Mouse (Mus musculus) liver, embryonic 15.5 days (tissue): ENCODE measurements around the gene Mrpl55. TPM values are rescaled to one million over a fixed set of nuclear protein-coding genes. Genes with fewer than 3 reads are reported as not detected.
"Not testable (repeated sequence)": the region's sequence is repeated elsewhere in the genome, so short reads cannot be mapped to it uniquely, and the experiment has no call there.

Experiments
- ATAC-seq: fragments of 200-750 bp; cut with Nextera tagmentation; 2 replicates; pipeline ENCODE4 v1.8.0; 2017; ENCODE audit warnings: moderate number of reproducible peaks, mild to moderate bottlenecking, moderate library complexity; ENCODE audit not compliant: insufficient read depth
- H3K27ac ChIP-seq: fragments of 300-500 bp; sonication (generic); replicated peaks from 2 replicates; pipeline ENCODE4 v1.5.1; 2015; ENCODE audit warnings: mild to moderate bottlenecking, inconsistent platforms
- H3K27me3 ChIP-seq: fragments of 300-500 bp; sonication (generic); 2 replicates; pipeline ENCODE4 v1.6.1; 2015; ENCODE audit warnings: mild to moderate bottlenecking, inconsistent platforms
- H3K36me3 ChIP-seq: fragments of 300-500 bp; sonication (generic); replicated peaks from 2 replicates; pipeline ENCODE4 v1.6.1; 2015; ENCODE audit warnings: moderate library complexity, mild to moderate bottlenecking, inconsistent platforms
- H3K4me1 ChIP-seq: fragments of 300-500 bp; sonication (generic); replicated peaks from 2 replicates; pipeline ENCODE4 v1.6.1; 2015; ENCODE audit warnings: inconsistent platforms
- H3K4me2 ChIP-seq: fragments of 300-500 bp; sonication (generic); 2 replicates; pipeline ENCODE4 v1.6.1; 2015; ENCODE audit warnings: moderate library complexity, mild to moderate bottlenecking, inconsistent platforms
- H3K4me3 ChIP-seq: fragments of 300-500 bp; sonication (generic); replicated peaks from 2 replicates; pipeline ENCODE4 v1.5.1; 2015; ENCODE audit warnings: mild to moderate bottlenecking, inconsistent platforms
- H3K9ac ChIP-seq: fragments of 300-500 bp; sonication (generic); 2 replicates; pipeline ENCODE4 v1.6.1; 2015; ENCODE audit warnings: moderate library complexity, mild to moderate bottlenecking, inconsistent platforms
- H3K9me3 ChIP-seq: fragments of 300-500 bp; sonication (generic); replicated peaks from 2 replicates; pipeline ENCODE4 v1.6.1; 2016; ENCODE audit warnings: inconsistent platforms
- WGBS: fragments of 180-500 bp; shearing (Covaris S2); methylation state at CpG from one replicate; pipeline ENCODE4 v1.1.7; 2015; ENCODE audit warnings: mixed read lengths; ENCODE audit not compliant: insufficient replicate concordance; 5-methylcytosine and 5-hydroxymethylcytosine counted together
- polyA plus RNA-seq: library from polyadenylated mRNA; unstranded; fragments of >200 nt; fragmentation: Nextera tagmentation; extraction: Ambion mirVana; gene quantifications from 2 replicates; pipeline ENCODE4 v1.2.1, GENCODE M21; 2015

Gene Mrpl55
- polyA plus RNA-seq, 1 experiment from 2014 or later: 50.5 TPM

DNA sequence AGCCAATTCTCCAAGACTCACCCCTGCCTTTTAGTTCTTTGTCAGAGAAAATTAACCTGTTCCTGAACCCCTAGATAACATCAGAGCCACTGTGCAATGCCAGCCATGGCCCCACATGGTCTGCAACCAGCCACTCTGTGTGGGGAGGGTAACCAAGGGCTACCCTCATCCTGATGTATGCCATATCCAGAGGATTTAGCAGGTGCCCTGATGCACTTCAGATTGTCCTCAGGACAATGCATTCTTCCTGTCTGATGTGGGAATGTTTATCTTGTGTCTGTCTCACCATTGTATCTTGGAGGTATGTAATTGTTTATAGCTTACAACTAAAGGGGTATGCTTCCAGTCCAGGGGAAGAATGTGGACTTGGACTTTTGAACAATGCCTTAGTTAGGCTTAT is 6.1 kb upstream of the Mrpl55 start:
- Histone ChIP-seq H3K4me1 (peaks cover 34% of the 10 kb centered on the region), H3K4me2 (no peak overlapping the region), H3K27ac (no peak overlapping the region), H3K36me3 (peaks cover 16% of the 10 kb centered on the region), H3K4me3 (no peak overlapping the region), H3K27me3 (no peaks in the 10 kb centered on the region), H3K9ac (no peak overlapping the region), H3K9me3 (no peaks in the 10 kb centered on the region)
- ATAC-seq: no peak

GRCm38 (mm10) chr11:59201216-59202002 is 877 bp upstream of the Mrpl55 start:
- no peak for ATAC-seq
- Histone ChIP-seq H3K36me3 (peaks cover 42% of the 10 kb centered on the region), H3K4me2 (peak overlapping the region; percentile 87), H3K4me3 (peak overlapping the region; percentile 90), H3K9ac (peak overlapping the region; percentile 81), H3K9me3 (no peaks in the 10 kb centered on the region), H3K27me3 (no peaks in the 10 kb centered on the region), H3K27ac (peak overlapping the region; percentile 85), H3K4me1 (peaks cover 38% of the 10 kb centered on the region)
- 9% methylated on average over 16 of the region's 16 CpGs for WGBS

- Histone ChIP-seq H3K4me3 (peak within 1 kb of the TSS; percentile 97), H3K9me3 (no peaks in the 10 kb centered on the region), H3K9ac (peak within 1 kb of the TSS; percentile 95), H3K27me3 (no peaks in the 10 kb centered on the region), H3K4me1 (peaks cover 46% of the 10 kb centered on the region), H3K27ac (peak within 1 kb of the TSS; percentile 94), H3K36me3 (peaks cover 76% of the 10 kb centered on the region), H3K4me2 (peak within 1 kb of the TSS; percentile 94)
- WGBS: under 1% methylated on average over 67 of the region's 67 CpGs
- ATAC-seq: peak; percentile 81
Observed at GRCm38 (mm10) chr11:59208153-59208831, 6.0 kb downstream of the Mrpl55 start, which contains the start of gene 2310033P09Rik. Gene 2310033P09Rik, plus strand, starts transcription at chr11:59208321.

DNA sequence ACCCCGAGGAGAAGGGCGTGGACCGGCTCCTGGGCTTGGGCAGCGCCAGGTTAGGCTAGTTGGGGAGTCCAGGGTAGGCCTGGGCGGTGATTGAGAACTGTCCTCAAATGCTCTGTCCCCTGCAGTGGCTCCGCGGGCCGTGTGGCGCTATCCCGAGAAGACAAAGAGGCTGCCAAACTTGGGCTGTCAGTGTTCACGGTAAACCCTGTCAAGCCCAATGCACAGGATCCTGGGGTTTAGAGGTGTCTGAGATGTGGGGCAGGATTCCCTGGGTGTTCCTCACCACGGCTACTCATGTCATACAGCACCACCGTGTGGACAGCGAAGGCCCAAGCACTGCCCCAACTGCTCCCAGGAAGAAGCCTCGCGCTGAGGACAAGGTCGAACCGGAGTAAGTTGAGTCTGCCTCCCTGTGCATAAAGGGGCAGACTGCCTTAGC is 6.7 kb downstream of the Mrpl55 start:
- Histone ChIP-seq H3K4me1 (peaks cover 51% of the 10 kb centered on the region), H3K4me2 (peak overlapping the region; percentile 94), H3K4me3 (peak overlapping the region; percentile 97), H3K9ac (peak overlapping the region; percentile 95), H3K27me3 (no peaks in the 10 kb centered on the region), H3K9me3 (no peaks in the 10 kb centered on the region), H3K36me3 (peaks cover 80% of the 10 kb centered on the region), H3K27ac (peak overlapping the region; percentile 94)
- peak; percentile 74 for ATAC-seq
- 6% methylated on average over 18 of the region's 18 CpGs for WGBS

- Histone ChIP-seq H3K4me2 (peak overlapping the region; percentile 94), H3K9me3 (no peaks in the 10 kb centered on the region), H3K27ac (peak overlapping the region; percentile 94; the same call in 1 of the 2 replicates), H3K36me3 (peaks cover 80% of the 10 kb centered on the region), H3K9ac (no peak overlapping the region), H3K4me3 (peak overlapping the region; percentile 97), H3K4me1 (peaks cover 51% of the 10 kb centered on the region), H3K27me3 (no peaks in the 10 kb centered on the region)
- no peak for ATAC-seq
- WGBS: 74% methylated on average over 5 of the region's 5 CpGs
Observed at GRCm38 (mm10) chr11:59209580-59209979, 7.3 kb downstream of the Mrpl55 start.

DNA sequence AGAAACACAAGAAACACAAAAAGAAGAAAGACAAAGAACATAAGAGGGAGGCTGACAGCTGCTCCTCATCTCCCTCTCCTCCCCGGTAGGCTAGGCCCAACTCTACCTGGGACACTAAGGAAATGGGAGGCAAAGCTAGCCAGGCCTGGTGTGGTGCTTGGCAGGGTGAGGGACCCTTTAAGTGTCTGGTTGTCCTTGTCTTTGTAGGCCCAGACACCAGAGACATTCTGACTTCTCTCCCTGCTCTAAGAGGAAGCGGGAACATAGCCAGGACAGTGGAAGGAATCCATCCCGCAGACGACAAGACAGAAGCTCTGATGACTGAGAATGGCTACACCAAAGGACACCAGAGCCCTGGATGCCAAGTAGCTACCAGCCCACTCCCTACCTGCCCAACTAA is 7.7 kb downstream of the Mrpl55 start:
- H3K36me3 ChIP-seq: peaks cover 80% of the 10 kb centered on the region
- no peak overlapping the region for H3K4me3 ChIP-seq
- 88% methylated on average over 4 of the region's 4 CpGs for WGBS
- no peaks in the 10 kb centered on the region for H3K9me3 ChIP-seq
- no peak overlapping the region for H3K9ac ChIP-seq
- H3K27me3 ChIP-seq: no peaks in the 10 kb centered on the region
- no peak overlapping the region for H3K4me2 ChIP-seq
- ATAC-seq: no peak
- 0 out of 2 replicates have a peak overlapping the region, but pooled peaks have one; percentile 19 for H3K27ac ChIP-seq
- H3K4me1 ChIP-seq: peaks cover 51% of the 10 kb centered on the region

DNA sequence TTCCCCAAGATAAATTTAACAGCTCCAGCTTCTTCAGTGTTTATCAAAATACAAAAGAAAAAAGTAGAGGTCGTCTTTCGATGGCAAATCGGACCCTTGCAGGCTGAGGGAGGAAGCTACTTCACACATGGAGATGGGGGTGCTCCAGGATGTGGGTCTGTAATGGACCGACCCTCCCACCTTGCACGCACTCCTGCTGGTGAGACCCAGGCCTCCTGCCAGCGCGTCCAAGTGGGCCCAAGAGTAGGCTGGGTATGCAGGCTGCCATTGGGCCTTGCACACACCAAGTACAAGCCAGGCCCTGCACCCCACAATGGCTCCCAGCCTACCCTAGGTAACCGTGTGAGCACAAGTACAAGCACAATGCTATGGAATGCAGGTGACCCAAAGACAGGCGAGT is 9.3 kb downstream of the Mrpl55 start:
- H3K4me1 ChIP-seq: peaks cover 59% of the 10 kb centered on the region
- 87% methylated on average over 9 of the region's 9 CpGs for WGBS

GRCm38 (mm10) chr11:59212320-59212719 is 10.0 kb downstream of the Mrpl55 start:
- H3K4me3 ChIP-seq, H3K9me3 ChIP-seq, ATAC-seq, H3K27ac ChIP-seq, H3K9ac ChIP-seq, H3K4me2 ChIP-seq, H3K27me3 ChIP-seq: not testable (repeated sequence)
- 36% methylated on average over 12 of the region's 12 CpGs for WGBS
- H3K4me1 ChIP-seq: peaks cover 64% of the 10 kb centered on the region
- H3K36me3 ChIP-seq: peaks cover 76% of the 10 kb centered on the region

More for the DNA sequence above, 9.3 kb downstream of the Mrpl55 start:
- not testable (repeated sequence) for ATAC-seq, H3K27me3 ChIP-seq, H3K9me3 ChIP-seq, H3K27ac ChIP-seq, H3K9ac ChIP-seq, H3K4me2 ChIP-seq, H3K4me3 ChIP-seq
- peaks cover 78% of the 10 kb centered on the region for H3K36me3 ChIP-seq

DNA sequence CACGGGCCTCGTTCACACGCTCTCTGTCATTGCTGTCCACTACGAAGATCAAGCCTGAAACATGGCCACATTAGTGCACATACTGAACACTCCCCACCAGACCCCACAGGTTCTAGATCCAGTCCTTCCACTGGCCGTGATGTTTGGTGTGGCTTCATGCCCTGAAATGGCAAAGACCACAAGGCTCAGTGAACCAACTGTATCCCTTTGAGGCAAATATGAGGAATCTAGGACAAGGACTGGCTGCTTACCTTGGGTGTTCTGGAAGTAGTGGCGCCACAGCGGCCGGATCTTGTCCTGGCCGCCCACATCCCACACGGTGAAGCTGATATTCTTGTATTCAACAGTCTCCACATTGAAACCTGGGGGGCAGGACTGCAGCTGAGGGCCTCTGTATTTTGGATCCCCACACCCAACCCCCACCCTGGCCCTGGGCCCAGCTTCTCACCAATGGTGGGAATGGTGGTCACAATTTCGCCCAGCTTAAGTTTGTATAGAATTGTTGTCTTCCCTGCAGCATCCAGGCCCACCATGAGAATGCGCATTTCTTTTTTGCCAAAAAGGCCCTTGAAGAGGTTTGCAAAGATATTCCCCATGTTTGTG is 10.7 kb downstream of the Mrpl55 start:
- Histone ChIP-seq H3K4me1 (peaks cover 64% of the 10 kb centered on the region), H3K4me3 (no peak overlapping the region), H3K36me3 (peaks cover 82% of the 10 kb centered on the region), H3K27ac (no peak overlapping the region), H3K9me3 (no peaks in the 10 kb centered on the region), H3K27me3 (no peaks in the 10 kb centered on the region), H3K4me2 (no peak overlapping the region), H3K9ac (no peak overlapping the region)
- ATAC-seq: no peak
- 87% methylated on average over 12 of the region's 12 CpGs for WGBS

GRCm38 (mm10) chr11:59216955-59217354 is 14.7 kb downstream of the Mrpl55 start:
- 40% methylated on average over 3 of the region's 3 CpGs for WGBS
- H3K4me2 ChIP-seq: no peak overlapping the region
- H3K4me3 ChIP-seq: no peak overlapping the region
- no peaks in the 10 kb centered on the region for H3K9me3 ChIP-seq
- H3K27ac ChIP-seq: no peak overlapping the region
- no peak overlapping the region for H3K9ac ChIP-seq
- peaks cover 88% of the 10 kb centered on the region for H3K36me3 ChIP-seq
- peaks cover 68% of the 10 kb centered on the region for H3K4me1 ChIP-seq
- no peaks in the 10 kb centered on the region for H3K27me3 ChIP-seq
- no peak for ATAC-seq

DNA sequence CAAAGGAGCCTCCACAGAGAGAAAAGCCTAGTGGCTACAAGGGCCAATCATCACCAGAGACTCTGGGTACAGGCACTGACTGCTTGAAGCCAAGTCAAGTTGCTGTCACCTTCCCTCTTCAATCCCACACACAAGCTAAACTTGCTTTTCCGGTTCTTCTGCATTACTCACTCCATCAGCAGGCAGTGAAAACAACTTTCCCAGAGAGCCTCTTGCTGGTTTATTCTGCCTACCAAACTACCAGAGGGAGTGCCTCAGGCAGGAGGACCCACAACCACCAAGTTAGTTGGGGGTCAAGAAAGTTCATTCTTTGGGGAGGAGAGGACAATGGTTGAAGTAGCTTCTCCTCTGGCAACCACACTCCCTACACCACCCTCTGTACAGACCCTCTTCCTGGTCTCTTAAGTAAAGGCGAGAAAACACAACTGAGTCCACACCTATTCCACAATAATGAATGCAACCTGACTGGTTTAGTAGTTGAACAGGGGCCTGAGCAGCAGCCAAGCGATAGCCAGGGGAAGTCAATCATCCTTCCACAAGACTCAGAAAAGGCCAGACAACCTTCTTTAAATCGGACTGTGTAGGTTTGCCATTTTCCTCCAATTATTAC is 16.2 kb downstream of the Mrpl55 start:
- Histone ChIP-seq H3K36me3 (peaks cover 85% of the 10 kb centered on the region), H3K4me2 (no peak overlapping the region), H3K9ac (no peak overlapping the region), H3K27ac (no peak overlapping the region), H3K27me3 (no peaks in the 10 kb centered on the region), H3K4me3 (no peak overlapping the region), H3K4me1 (peaks cover 71% of the 10 kb centered on the region), H3K9me3 (no peaks in the 10 kb centered on the region)
- ATAC-seq: no peak
- WGBS: 77% methylated on average over 4 of the region's 4 CpGs
